Mouse (Mus musculus) cerebellum, postnatal 36 days (tissue): ENCODE data around the gene Agbl1.
"Not testable (repeated sequence)": the region's sequence is repeated elsewhere in the genome, so short reads cannot be mapped to it uniquely, and the experiment has no call there.

Experiments used
- DNase-seq, 2 experiments: peaks; one replicate each; pipeline ENCODE4 v3.0.0; 2021 to 2022; ENCODE audit warnings: mixed read lengths in 2 of 2

Agbl1 gene

DNA sequence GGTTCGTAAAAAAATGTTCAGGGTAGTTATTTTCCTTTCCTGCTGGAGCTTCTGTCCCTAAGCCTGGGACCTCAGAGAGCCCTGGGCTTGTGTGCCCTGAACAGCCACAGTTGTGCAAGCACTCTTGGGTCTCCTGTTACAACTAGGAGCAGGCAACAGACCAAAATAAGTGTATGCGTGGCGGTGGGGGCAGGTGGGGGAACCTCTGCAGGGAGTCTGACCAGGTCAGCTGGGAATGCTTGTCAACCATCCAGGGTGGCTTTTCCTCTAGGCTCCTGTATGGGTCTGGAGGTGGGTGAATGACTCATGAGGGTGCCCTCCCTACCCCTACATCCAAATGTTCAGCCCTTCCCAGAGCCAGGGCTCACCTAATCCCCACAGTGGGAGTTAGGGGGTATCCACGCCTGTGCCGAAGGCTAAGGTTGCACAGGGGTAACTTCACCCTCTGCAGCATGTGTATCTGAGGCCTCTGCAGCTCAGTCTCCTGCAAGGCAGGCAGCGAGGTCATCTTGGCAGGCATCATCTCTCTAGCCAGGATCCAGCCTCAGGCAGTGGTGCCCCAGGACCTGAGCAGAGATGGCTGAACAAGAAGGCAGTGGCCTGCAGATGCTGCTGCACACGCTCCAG, at the start of gene Agbl1:
TSS of gene Agbl1 (plus strand) at position 577 of the 627 bp plus-strand sequence.
- no peak for DNase-seq

DNA sequence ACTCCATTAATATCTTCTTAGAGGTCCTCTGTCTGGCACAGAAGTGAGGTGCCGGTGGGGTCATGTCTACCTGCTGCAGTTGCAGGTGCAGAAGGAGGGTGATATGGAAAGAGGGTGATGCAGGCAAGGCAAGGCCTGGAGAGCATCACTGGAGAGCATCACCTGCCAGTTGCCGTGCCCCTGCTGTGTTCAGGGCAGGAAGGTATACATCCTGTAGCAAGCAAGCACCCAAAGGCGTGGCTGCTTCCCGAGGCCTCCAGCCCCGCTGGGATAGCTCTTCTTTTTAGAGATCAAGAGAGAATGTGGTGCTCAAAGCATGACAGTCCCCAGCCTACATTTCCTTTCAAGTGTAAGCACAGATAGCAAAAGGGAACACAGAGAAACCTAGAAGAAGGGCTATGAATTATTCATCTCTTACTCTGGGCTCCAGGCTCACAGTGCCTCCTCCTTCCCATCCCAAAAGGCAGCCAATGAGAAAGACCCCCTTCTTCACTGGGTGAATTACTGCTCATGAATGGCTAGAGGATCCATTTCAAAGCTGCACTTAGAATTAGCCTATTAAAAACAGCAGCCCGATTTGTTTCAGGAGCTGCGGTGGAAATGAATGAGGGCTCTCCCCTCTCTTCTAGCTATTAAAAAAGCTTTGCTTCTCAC, 44.6 kb upstream of the Agbl1 start:
- no peak for DNase-seq

DNA sequence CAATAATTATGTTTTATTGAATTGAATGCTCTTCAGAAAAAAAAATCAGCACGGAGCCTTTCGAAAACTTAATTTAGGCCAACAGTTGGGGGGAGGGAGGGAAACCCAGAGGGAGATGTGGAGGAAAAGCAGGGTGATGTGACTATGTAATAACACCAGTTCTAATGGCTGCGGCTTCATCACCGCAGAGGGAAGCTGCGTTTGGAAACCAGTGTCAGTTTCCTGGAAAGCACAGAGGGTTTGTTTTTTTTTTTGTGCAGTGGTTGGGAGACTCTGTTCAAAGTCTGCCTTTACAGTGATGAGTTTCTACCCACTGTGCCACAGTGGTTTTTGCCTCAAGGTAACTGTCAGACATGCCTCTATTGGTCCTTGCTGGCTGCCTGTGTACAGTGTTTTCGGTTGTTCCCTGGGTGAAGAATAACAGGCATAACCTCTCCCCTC, 44.0 kb upstream of the Agbl1 start:
- DNase-seq = no peak

DNA sequence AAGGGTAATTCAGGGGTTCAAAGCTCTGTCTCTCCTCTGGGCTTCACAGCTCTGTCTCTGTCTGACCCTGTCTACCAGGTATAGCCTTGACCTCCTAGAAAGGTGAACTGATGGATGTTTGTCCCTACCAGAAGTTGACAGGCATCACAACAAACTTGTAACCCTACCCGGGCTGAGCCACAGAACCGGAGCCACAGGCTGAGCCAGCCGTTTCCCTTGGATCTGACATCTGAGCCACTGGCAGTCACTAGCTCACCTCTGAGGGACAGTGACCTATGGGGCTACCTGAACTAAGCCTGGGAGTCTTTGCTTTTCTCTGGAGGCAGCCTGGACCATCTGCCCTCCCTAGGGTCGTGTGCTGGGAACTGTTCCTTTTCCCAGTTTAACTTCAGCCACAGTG, 11.1 kb upstream of the Agbl1 start:
- DNase-seq = no peak

DNA sequence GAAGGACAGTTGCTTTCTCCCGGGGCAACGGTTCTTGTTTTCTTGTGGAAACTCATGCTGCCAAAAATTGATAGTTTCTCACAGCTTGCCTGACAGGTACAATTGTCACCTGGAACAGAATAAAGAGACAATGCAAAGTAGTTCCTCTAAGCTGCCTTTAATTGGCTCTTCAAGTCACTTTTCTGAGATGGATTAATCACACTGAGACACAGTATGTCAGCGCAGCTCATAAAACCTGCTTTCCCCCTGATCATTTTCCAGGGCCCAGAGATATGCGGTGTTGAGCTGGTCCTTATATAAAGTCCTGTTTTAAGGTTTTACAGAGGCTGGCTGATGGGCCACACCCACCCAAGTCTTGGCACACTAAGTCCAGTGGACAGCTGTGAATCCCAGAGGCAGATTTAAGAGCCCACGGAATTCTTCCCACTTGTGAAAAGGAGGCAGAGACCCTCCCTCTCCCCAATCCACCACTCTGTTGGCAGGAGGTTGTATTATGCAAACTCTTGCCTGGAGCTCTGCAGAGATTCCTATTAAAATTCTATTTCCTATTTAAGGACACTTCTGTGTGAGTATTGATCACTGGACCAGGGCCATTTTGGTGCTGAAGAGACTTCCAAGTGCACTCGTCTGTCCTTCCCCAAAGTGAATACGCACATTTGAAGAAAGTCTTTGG, 9.8 kb upstream of the Agbl1 start:
- DNase-seq = no peak

DNA sequence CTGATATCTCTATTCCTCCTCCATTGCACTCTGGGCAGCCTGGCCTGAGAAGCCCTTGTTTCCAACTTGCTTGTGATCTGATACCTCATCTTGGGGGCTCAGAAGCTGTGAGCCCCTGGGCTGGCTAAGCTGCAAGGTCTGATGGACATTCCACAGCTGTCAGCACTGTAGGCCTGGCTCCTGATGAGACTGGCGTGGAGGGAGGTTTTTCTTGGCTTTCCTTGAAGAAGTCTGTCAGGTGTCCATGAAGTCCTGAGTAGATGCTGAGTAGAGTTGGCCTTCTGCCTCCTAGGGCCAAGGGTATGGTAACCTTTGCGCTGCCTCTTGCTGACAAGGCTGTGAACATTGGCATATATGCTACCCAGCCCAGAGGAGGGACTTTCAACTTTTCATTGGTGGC, 7.0 kb upstream of the Agbl1 start:
- no peak for DNase-seq

DNA sequence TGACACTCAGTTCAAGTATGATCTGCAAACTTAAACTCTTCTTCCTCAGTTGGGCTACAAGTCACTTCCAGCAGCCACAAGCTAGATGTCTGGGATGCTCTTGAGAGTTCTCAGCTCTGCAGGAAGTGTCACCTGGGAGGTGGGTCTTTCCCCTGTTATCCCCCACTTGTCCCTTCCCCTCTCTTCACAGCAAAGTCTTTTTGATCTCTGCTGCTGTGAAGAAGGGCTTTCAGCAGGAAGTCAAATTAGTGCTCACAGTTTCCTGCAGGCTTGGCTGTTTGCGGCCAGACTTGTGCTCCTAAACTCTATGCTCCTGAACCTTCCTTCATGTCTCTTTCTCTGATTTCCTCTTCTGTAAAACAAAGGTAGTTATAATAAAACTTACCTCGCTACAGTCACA, 806 bp upstream of the Agbl1 start:
- DNase-seq = no peak

DNA sequence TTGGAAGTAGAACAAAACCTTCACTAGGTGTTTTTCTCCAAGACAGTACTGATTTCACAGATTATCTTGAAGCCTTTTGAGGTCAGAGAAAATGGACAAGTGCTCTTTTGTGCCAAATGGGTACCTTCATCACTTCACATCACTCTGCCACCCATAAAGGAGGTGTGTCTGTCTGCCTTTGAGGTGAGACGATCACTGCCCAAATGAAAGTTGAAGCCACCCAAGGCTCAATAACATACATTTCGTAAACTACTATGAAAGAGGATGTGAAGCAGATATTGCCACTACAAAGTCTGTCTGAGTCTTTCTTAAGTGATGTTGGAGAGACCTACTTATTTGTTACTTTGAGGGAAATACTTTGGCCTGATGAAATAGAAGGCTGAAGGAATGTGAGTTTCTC, 4.6 kb downstream of the Agbl1 start:
- no peak for DNase-seq

DNA sequence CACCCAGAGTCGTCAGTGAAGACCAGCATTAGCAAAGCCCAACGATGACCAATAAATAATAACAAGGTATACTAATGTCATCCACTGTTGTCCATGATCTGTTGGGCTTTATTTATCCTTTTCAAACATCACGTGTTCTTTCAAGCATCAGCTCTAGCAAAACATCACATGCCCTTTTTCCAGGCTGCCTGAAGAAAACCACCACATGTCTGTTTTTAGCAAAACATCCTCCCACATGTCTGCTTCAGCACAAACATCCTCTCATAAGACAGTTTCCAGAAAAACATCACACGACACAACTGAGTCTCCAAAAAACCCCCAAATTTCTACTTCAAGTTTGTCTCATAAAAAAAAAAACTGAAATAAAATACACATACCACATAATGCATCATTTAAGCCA, 7.8 kb downstream of the Agbl1 start:
- no peak for DNase-seq

DNA sequence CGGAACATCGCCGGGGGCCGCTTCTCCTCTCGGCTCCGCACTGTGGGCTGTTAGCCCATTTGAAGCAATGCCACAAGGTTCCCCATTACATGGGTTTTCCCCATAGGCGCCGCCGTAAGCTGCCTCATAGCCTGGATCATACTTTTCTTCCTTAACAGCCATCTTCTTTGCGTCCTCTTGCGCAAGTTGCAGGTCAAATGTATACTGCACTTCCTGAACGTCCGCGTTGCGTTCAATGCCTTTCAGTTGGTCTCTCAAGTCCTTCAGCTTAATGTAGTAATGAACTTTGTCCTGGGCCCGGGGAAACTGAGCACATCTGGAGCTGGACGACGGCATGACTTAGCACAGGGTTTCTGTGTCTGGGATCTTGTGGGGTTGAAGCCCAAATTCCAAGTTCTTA, 15.2 kb downstream of the Agbl1 start:
- DNase-seq = not testable (repeated sequence)

DNA sequence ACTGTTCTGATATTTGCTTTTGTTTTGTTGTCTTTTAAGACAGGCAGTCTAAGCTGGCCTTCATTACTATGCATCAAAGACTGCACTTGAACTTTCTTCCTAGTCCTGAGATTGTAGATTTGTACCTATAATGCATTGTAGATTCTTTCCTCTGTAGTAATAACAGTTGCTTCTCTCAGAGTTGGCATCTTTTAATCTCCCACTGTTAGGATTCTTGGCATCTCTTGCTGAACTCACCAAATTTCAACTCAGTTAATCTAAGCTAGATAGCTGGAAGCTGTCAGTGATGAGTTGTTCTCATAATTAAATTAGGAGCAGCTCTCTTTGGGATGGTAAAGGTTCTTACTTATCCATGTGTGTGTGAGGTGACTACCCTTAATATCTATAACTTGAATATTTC, 45.4 kb downstream of the Agbl1 start:
- DNase-seq = no peak

DNA sequence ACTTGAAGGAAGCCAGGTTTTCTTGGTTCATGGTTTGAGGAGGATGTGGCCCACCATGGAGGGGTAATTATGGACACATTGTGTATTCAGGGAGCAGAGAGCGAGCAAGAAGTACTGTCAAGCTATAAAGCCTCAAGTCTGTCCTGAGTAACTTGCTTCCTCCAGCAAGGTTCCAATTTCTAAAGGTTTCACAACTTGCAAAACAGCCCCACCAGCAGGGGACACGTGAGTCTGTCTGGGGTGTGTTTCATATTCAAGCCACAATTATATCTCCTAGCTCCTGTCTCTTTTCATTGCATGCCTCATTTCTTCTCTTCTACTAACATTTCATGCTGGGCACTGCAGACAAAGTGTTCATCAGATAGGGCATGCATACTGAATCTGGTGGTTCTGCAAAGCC, 53.1 kb downstream of the Agbl1 start:
- no peak for DNase-seq

DNA sequence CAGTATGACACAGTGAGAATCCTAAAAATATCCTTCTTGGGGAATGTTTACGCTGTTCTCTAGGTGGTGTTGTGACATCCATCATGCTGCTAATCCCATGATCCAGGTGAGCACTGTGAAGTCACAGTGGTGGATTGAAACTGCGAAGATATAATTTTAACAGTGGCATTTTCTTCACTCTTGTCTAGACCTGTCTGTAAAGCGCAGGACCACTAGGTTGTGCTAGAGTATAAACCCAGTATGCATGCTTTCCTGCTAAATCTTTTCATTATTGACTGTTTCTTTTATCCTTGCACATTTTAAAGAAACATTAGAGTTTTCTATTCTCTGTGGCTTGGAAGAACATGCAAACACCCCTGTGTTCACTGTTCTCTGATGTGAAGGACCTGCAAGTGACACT, 57.8 kb downstream of the Agbl1 start:
- no peak for DNase-seq

DNA sequence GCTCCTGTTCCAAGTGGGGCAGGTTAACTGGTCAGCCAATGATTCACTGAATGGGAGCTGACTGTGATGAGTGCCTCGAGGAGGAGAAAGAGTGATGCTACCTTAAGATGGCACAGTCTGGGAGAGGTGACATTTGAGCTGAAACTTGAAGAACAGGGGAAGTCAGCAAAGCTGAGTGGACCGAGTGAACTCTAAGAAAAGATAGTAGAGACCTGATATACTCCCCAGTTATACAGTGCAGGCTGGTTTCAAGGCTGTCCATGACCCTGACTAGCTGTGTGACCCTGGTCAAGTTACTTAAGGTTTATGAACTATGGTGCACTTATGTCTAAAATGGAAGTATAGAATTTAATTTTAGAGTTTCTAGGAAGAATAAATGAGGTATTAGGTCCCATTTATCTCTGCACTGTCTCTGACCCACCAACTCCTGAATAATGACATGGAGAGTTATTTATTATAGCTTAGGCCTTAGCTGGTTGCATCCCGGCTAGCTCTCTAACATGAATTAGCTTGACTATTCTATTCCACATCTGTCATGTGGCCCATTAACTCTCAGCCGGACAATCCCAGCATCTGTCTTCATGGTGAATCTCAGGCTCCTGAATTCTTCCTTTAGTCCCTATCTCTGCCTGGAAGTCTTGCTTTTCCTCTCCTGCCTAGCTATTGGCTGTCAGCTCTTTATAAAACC, 92.3 kb downstream of the Agbl1 start:
- no peak for DNase-seq

DNA sequence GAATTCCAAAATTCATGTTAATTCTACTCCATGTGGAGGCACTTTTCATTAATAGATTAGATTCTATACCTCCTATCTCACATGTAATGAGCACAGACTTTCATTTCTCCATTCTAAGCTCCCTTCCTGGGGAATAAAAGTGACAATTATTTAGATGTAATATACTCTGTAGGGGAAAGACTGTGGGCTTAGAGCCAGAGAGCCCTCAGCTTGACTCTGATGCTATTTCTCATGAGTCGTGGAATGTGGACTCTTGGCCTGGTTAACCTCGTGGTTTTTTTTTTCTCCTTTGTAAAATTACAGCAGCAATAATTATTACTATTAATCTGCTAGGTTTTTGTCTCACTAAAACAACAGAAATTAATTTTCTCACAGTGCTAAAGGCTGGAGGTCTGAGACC, 96.4 kb downstream of the Agbl1 start:
- no peak for DNase-seq

DNA sequence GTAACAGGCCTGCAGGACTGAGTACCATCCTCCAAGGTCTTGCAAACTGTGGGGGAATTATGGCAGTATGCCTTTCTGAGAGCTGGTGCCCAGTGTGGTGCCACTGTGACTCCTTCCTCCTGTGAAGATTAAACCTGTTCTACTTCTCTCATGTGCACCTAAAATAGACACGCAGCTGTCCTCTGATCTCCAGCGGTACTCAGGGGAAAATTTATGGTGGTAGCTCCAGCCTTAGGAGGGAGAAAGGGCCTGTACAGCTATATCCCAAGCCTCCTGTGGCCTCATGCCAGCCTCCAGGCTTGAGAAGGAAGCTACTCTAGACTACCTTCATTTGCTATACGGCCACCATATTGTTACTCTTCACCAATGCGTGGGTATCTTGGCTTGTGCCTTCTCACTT, 109.6 kb downstream of the Agbl1 start:
- no peak for DNase-seq

DNA sequence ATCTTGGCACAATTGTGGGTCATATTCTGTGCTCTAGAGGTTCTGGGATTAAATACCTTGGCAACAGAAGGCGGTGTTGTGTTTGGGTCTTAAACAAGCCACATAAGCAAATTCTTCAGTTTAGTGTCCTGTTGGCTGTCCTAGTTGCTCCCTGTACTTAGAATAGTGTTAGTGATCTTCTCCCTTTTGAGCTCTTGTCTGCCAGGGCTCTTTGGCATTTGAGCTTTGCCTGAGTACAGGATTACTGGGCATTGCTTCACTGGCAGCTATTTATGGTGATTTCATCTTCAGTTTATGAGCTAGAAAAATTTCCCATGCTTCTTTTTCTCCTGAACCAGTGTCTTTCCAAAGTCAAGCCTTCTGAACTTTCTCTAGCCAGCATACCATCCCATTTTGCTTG, 111.9 kb downstream of the Agbl1 start:
- DNase-seq = no peak

DNA sequence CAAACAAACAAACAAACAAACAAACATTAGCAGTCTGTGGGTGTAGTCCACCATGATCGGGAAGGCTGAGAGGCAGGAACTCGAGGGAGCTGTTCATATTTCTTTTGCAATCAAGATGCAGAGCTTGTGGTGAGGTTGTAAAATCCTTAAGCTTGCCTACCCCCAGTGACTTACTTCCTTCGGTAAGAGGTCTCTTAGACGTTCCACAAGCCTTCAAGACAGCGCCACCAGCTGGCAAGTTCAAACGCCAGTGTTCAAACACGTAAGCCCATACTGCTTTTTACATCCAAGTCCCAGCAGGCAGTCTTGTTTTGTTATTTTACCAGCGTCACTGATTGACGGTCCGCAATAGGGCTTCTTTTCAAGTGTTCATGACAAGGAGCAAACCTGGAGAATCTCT, 123.8 kb downstream of the Agbl1 start:
- no peak for DNase-seq

DNA sequence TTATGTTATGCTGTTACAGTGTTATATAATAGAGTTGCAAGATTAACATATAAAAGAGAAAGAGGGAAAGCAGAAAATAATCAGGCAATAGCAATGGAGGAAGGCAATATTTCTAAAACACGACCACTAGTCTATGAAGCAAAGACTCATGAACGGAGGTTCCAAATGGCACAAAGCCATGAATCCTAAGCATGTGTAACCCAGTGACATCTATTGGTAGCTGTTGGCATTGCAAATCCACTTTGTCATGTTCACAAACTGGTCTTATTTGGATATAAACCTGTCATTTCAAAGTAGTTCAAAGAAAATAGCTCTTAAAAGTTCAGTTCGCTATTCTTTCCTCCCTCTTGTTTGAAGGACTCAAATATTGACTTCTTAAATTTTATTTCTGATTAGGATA, 124.8 kb downstream of the Agbl1 start:
- DNase-seq = peak in 1 of 2 experiments; percentile 24

DNA sequence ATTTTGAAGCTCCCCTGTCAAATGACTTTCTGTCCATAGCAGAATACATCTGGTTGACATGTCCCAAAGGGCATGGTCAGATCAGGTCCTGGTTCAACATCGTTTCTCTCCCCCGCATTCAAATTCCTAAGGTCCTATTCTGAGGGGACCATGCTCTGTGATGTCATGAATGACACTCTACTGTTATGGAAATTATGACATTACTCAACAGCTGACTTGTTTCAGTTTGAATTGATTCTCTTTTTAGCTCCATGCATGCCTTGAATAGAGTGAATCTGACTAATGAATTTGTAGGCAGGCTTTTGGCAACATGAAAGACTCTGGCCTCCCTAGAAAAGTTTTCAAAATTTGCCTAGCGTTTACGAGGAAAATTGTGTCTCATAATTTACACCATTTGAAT, 141.6 kb downstream of the Agbl1 start:
- no peak for DNase-seq

DNA sequence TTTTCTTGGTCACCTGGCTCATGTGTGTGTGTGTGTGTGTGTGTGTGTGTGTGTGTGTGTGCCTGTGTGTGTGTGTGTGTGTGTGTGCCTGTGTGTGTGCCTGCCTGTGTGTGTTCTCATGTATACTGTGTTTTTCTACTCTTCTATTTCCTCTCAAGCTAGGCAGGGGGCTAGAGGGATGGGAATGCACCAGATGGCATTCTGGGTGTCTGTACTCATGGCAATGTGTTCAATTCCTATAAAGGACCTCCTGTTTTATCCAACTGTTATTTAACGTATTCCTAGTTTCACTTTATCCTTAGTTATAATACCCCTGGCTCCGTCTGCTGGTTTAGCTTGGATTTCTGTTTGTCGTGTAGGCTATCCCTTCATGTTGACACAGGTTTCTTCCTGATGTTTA, 149.8 kb downstream of the Agbl1 start:
- DNase-seq = no peak

DNA sequence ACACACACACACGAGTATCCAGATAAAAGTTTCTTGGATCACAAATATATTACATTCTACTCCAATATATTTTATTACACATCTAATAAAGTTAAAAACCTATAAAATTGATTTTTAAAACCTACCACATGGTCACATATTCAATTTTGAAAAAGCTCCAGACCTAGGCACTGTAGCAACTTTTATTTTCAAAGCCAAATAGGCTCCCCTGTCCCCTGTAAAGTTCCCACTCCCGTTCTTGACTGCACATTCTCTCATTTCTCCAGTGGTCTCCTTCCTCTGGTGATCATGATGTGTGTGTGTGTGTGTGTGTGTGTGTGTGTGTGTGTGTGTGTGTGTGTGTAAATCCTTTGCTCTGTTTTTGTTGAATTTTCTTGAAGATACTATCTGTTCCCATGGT, 152.3 kb downstream of the Agbl1 start:
- DNase-seq = no peak

DNA sequence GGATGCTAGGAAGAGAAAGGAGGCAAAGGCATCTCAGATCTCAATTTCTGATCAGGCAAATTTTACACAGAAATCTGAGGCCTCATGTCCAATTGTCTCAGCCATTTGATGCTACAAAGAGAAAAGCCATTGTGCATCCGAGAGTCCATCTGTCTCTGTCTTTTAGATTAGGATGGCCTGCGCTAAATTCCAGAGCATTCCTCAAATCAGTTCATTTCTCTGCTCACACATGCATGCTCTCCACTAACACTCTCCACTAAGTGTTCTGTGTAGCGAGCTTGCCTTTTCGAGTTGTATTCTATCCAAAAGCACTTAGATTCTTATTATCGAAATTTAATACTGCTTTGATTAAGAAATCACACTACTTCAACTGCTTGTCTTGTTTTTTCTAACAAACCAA, 159.6 kb downstream of the Agbl1 start:
- no peak for DNase-seq
